Mouse (Mus musculus) midbrain, postnatal 0 days (tissue): ENCODE data around the gene Usf3. TPM values are rescaled to one million over a fixed set of nuclear protein-coding genes. Genes with fewer than 3 reads are reported as not detected.

Source experiments
- ATAC-seq: fragments of 200-750 bp; cut with Nextera tagmentation; 2 replicates; pipeline ENCODE4 v1.8.0; 2017; ENCODE audit warnings: moderate number of reproducible peaks, mild to moderate bottlenecking, moderate TSS enrichment, moderate library complexity; ENCODE audit not compliant: low FRiP score
- DNase-seq: peaks from one replicate; pipeline ENCODE4 v3.0.0-alpha.2; 2015; ENCODE audit warnings: low spot score
- H3K27ac ChIP-seq: fragments of 300-500 bp; sonication (generic); 2 replicates; pipeline ENCODE4 v1.5.1; 2014; ENCODE audit warnings: low read depth, mild to moderate bottlenecking, low read length, mixed read lengths
- H3K27me3 ChIP-seq: fragments of 300-500 bp; sonication (generic); 2 replicates; pipeline ENCODE4 v1.6.1; 2014; ENCODE audit warnings: low read length, control low read depth, mixed read lengths; ENCODE audit not compliant: insufficient read depth
- H3K36me3 ChIP-seq: fragments of 300-500 bp; sonication (generic); 2 replicates; pipeline ENCODE4 v1.6.1; 2014; ENCODE audit warnings: low read length, control low read depth, mixed read lengths; ENCODE audit not compliant: insufficient read depth
- H3K4me1 ChIP-seq: fragments of 300-500 bp; sonication (generic); 2 replicates; pipeline ENCODE4 v1.6.1; 2014; ENCODE audit warnings: mild to moderate bottlenecking, control low read depth, antibody characterized with exemption, low read length, mixed read lengths; ENCODE audit not compliant: insufficient read depth
- H3K4me2 ChIP-seq: fragments of 300-500 bp; sonication (generic); 2 replicates; pipeline ENCODE4 v1.6.1; 2014; ENCODE audit warnings: low read depth, mild to moderate bottlenecking, low read length, mixed read lengths; ENCODE audit not compliant: poor library complexity, severe bottlenecking
- H3K4me3 ChIP-seq: fragments of 300-500 bp; sonication (generic); 2 replicates; pipeline ENCODE4 v1.5.1; 2014; ENCODE audit warnings: low read depth, mild to moderate bottlenecking, low read length, moderate library complexity
- H3K9ac ChIP-seq: fragments of 300-500 bp; sonication (generic); replicated peaks from 2 replicates; pipeline ENCODE4 v1.6.1; 2014; ENCODE audit warnings: mild to moderate bottlenecking, low read length, moderate library complexity, mixed read lengths; ENCODE audit not compliant: poor library complexity, severe bottlenecking
- H3K9me3 ChIP-seq: fragments of 300-500 bp; sonication (generic); 2 replicates; pipeline ENCODE4 v1.6.1; 2016; ENCODE audit warnings: low read length, control low read depth
- CTCF ChIP-seq: IDR thresholded peaks from 2 replicates; pipeline ENCODE4 v1.5.1; 2016; ENCODE audit warnings: antibody characterized with exemption, mild to moderate bottlenecking
- WGBS: fragments of 180-500 bp; shearing (Covaris S2); extraction: QIAGEN DNeasy Blood & Tissue Kit; methylation state at CpG from one replicate; pipeline ENCODE4 v1.1.7; 2014; 5-methylcytosine and 5-hydroxymethylcytosine counted together
- polyA plus RNA-seq: library from polyadenylated mRNA; unstranded; fragments of >200 nt; fragmentation: Nextera tagmentation; extraction: Ambion mirVana; gene quantifications from 2 replicates; pipeline ENCODE4 v1.2.1, GENCODE M21; 2015
- total RNA-seq: library from RNA; depleted of rRNA; stranded (reverse); fragments of >200 nt; gene quantifications from 2 replicates; pipeline ENCODE4 v1.2.3, GENCODE M21; 2014

Gene Usf3
- total and polyA plus RNA-seq, 2 experiments from 2014 or later, result 1.5 to 12.0 TPM

- Histone ChIP-seq H3K4me1 (no peaks in the 10 kb centered on the region), H3K9ac (no peak overlapping the region), H3K9me3 (no peaks in the 10 kb centered on the region), H3K27me3 (no peaks in the 10 kb centered on the region), H3K36me3 (no peaks in the 10 kb centered on the region), H3K4me3 (no peak overlapping the region), H3K4me2 (no peak overlapping the region), H3K27ac (no peak overlapping the region)
- no peak for ATAC-seq
- 89% methylated on average over 7 of the region's 7 CpGs for WGBS
- DNase-seq, result no peak
- TF ChIP-seq CTCF, result no peak
Measured at GRCm38 (mm10) chr16:44233019-44233418, 60.0 kb downstream of the Usf3 start.

GRCm38 (mm10) chr16:44237836-44238235 is 64.8 kb downstream of the Usf3 start:
- Histone ChIP-seq H3K9ac (no peak overlapping the region), H3K4me3 (no peak overlapping the region), H3K27ac (no peak overlapping the region), H3K4me1 (no peaks in the 10 kb centered on the region), H3K4me2 (no peak overlapping the region), H3K9me3 (no peaks in the 10 kb centered on the region), H3K36me3 (no peaks in the 10 kb centered on the region), H3K27me3 (no peaks in the 10 kb centered on the region)
- TF ChIP-seq CTCF, result no peak
- 75% methylated on average over 3 of the region's 3 CpGs for WGBS
- DNase-seq, result no peak
- no peak for ATAC-seq

GRCm38 (mm10) chr16:44238835-44239263 is 65.8 kb downstream of the Usf3 start:
- no peaks in the 10 kb centered on the region for H3K27me3 ChIP-seq
- WGBS, result 63% methylated on average over 10 of the region's 10 CpGs
- DNase-seq, result peak; percentile 6

GRCm38 (mm10) chr16:44240406-44240805 is 67.4 kb downstream of the Usf3 start:
- Histone ChIP-seq H3K27me3 (no peaks in the 10 kb centered on the region), H3K4me2 (no peak overlapping the region), H3K4me3 (no peak overlapping the region), H3K9ac (no peak overlapping the region), H3K9me3 (no peaks in the 10 kb centered on the region), H3K4me1 (no peaks in the 10 kb centered on the region), H3K36me3 (no peaks in the 10 kb centered on the region), H3K27ac (no peak overlapping the region)
- ATAC-seq (no peak), DNase-seq (no peak)
- WGBS, result 67% methylated on average over 8 of the region's 8 CpGs
- no peak for TF ChIP-seq CTCF

More at GRCm38 (mm10) chr16:44238835-44239263, 65.8 kb downstream of the Usf3 start:
- H3K36me3 ChIP-seq, result no peaks in the 10 kb centered on the region
- no peak for TF ChIP-seq CTCF
- ATAC-seq, result no peak
- no peaks in the 10 kb centered on the region for H3K4me1 ChIP-seq
- H3K4me3 ChIP-seq, result no peak overlapping the region
- H3K4me2 ChIP-seq, result no peak overlapping the region
- H3K27ac ChIP-seq, result no peak overlapping the region
- no peak overlapping the region for H3K9ac ChIP-seq
- H3K9me3 ChIP-seq, result no peaks in the 10 kb centered on the region

GRCm38 (mm10) chr16:44242633-44243032 is 69.6 kb downstream of the Usf3 start:
- H3K9ac ChIP-seq, result no peak overlapping the region
- H3K4me2 ChIP-seq, result no peak overlapping the region
- H3K36me3 ChIP-seq, result no peaks in the 10 kb centered on the region
- H3K9me3 ChIP-seq, result no peaks in the 10 kb centered on the region
- TF ChIP-seq CTCF, result peak; percentile 85
- 3% methylated on average over 1 of the region's 1 CpGs for WGBS
- H3K27me3 ChIP-seq, result no peaks in the 10 kb centered on the region
- H3K27ac ChIP-seq, result no peak overlapping the region
- no peaks in the 10 kb centered on the region for H3K4me1 ChIP-seq
- H3K4me3 ChIP-seq, result no peak overlapping the region
- DNase-seq (peak; percentile 77), ATAC-seq (peak; percentile 38; the same call in 1 of the 2 replicates)

GRCm38 (mm10) chr16:44243323-44243722 is 70.3 kb downstream of the Usf3 start:
- H3K9me3 ChIP-seq, result no peaks in the 10 kb centered on the region
- no peaks in the 10 kb centered on the region for H3K36me3 ChIP-seq
- no peak overlapping the region for H3K27ac ChIP-seq
- H3K4me2 ChIP-seq, result no peak overlapping the region
- no peak overlapping the region for H3K4me3 ChIP-seq
- no peaks in the 10 kb centered on the region for H3K4me1 ChIP-seq
- no peaks in the 10 kb centered on the region for H3K27me3 ChIP-seq
- WGBS, result 68% methylated on average over 7 of the region's 7 CpGs
- TF ChIP-seq CTCF, result no peak
- no peak for ATAC-seq
- no peak for DNase-seq
- H3K9ac ChIP-seq, result no peak overlapping the region
